Mouse (Mus musculus): ENCODE results near the gene Rc3h1. TPM values are rescaled to one million over a fixed set of nuclear protein-coding genes. Genes with fewer than 3 reads are reported as not detected.
"Not testable (repeated sequence)": the region's sequence is repeated elsewhere in the genome, so short reads cannot be mapped to it uniquely, and the experiment has no call there.

Gene Rc3h1
- polyA plus RNA-seq, 1 experiment from 2014 or later: 7.0 TPM

GRCm38 (mm10) chr1:160978071-160978735 is 72.0 kb downstream of the Rc3h1 start, which contains the start of gene Serpinc1:
TSS of gene Serpinc1 (plus strand) at chr1:160978585.
- Histone ChIP-seq H3K27me3 (ENCODE audit: insufficient read depth, poor library complexity, severe bottlenecking) (no peaks in the 10 kb centered on the region), H3K27ac (no peak within 1 kb of the TSS), H3K4me1 (no peaks in the 10 kb centered on the region), H3K4me3 (no peak within 1 kb of the TSS), H3K9me3 (no peaks in the 10 kb centered on the region), H3K36me3 (peaks cover 3% of the 10 kb centered on the region; the same call in 1 of the 2 replicates)
- 88% methylated on average over 4 of the region's 4 CpGs for WGBS
- DNase-seq (ENCODE audit: low spot score): no peak

GRCm38 (mm10) chr1:160980021-160980420 is 73.8 kb downstream of the Rc3h1 start:
- no peaks in the 10 kb centered on the region for H3K4me1 ChIP-seq
- DNase-seq (ENCODE audit: low spot score): no peak
- no peak overlapping the region for H3K4me3 ChIP-seq
- H3K27ac ChIP-seq: no peak overlapping the region
- no peaks in the 10 kb centered on the region for H3K27me3 ChIP-seq (ENCODE audit: insufficient read depth, poor library complexity, severe bottlenecking)
- H3K36me3 ChIP-seq: peaks cover 3% of the 10 kb centered on the region; the same call in 1 of the 2 replicates
- 74% methylated on average over 5 of the region's 5 CpGs for WGBS
- no peaks in the 10 kb centered on the region for H3K9me3 ChIP-seq

GRCm38 (mm10) chr1:160980537-160981234 is 74.5 kb downstream of the Rc3h1 start:
- no peak overlapping the region for H3K27ac ChIP-seq
- no peak overlapping the region for H3K4me3 ChIP-seq
- 84% methylated on average over 8 of the region's 8 CpGs for WGBS
- no peaks in the 10 kb centered on the region for H3K27me3 ChIP-seq (ENCODE audit: insufficient read depth, poor library complexity, severe bottlenecking)
- peak; percentile 50 for DNase-seq (ENCODE audit: low spot score)
- H3K9me3 ChIP-seq: no peaks in the 10 kb centered on the region
- H3K4me1 ChIP-seq: no peaks in the 10 kb centered on the region
- no peaks in the 10 kb centered on the region for H3K36me3 ChIP-seq

GRCm38 (mm10) chr1:160981337-160981736 is 75.1 kb downstream of the Rc3h1 start:
- Histone ChIP-seq H3K4me3 (no peak overlapping the region), H3K36me3 (no peaks in the 10 kb centered on the region), H3K4me1 (no peaks in the 10 kb centered on the region), H3K27me3 (ENCODE audit: insufficient read depth, poor library complexity, severe bottlenecking) (no peaks in the 10 kb centered on the region), H3K27ac (no peak overlapping the region), H3K9me3 (no peaks in the 10 kb centered on the region)
- no peak for DNase-seq (ENCODE audit: low spot score)
- 84% methylated on average over 4 of the region's 4 CpGs for WGBS

- no peak overlapping the region for H3K4me3 ChIP-seq
- DNase-seq (ENCODE audit: low spot score): no peak
- no peaks in the 10 kb centered on the region for H3K27me3 ChIP-seq (ENCODE audit: insufficient read depth, poor library complexity, severe bottlenecking)
- WGBS: 87% methylated on average over 3 of the region's 3 CpGs
- H3K4me1 ChIP-seq: no peaks in the 10 kb centered on the region
- no peaks in the 10 kb centered on the region for H3K9me3 ChIP-seq
- no peak overlapping the region for H3K27ac ChIP-seq
- no peaks in the 10 kb centered on the region for H3K36me3 ChIP-seq
Measured at GRCm38 (mm10) chr1:160982887-160983286, 76.7 kb downstream of the Rc3h1 start.

GRCm38 (mm10) chr1:160984731-160985130 is 78.5 kb downstream of the Rc3h1 start:
- not testable (repeated sequence) for H3K27me3 ChIP-seq (ENCODE audit: insufficient read depth, poor library complexity, severe bottlenecking); H3K27ac ChIP-seq; H3K4me1 ChIP-seq; H3K36me3 ChIP-seq; DNase-seq (ENCODE audit: low spot score); H3K9me3 ChIP-seq; H3K4me3 ChIP-seq
- WGBS: 76% methylated on average over 1 of the region's 1 CpGs

GRCm38 (mm10) chr1:160985477-160985876 is 79.3 kb downstream of the Rc3h1 start:
- DNase-seq (ENCODE audit: low spot score): no peak
- no peaks in the 10 kb centered on the region for H3K4me1 ChIP-seq
- H3K9me3 ChIP-seq: no peaks in the 10 kb centered on the region
- H3K36me3 ChIP-seq: no peaks in the 10 kb centered on the region
- no peak overlapping the region for H3K4me3 ChIP-seq
- 85% methylated on average over 6 of the region's 6 CpGs for WGBS
- no peaks in the 10 kb centered on the region for H3K27me3 ChIP-seq (ENCODE audit: insufficient read depth, poor library complexity, severe bottlenecking)
- no peak overlapping the region for H3K27ac ChIP-seq

GRCm38 (mm10) chr1:160986881-160987635 is 80.8 kb downstream of the Rc3h1 start:
- Histone ChIP-seq H3K9me3 (no peaks in the 10 kb centered on the region), H3K36me3 (no peaks in the 10 kb centered on the region), H3K27ac (no peak overlapping the region), H3K4me3 (no peak overlapping the region), H3K27me3 (ENCODE audit: insufficient read depth, poor library complexity, severe bottlenecking) (no peaks in the 10 kb centered on the region), H3K4me1 (no peaks in the 10 kb centered on the region)
- DNase-seq (ENCODE audit: low spot score): no peak
- WGBS: 82% methylated on average over 17 of the region's 17 CpGs

- H3K27ac ChIP-seq: no peak overlapping the region
- no peaks in the 10 kb centered on the region for H3K27me3 ChIP-seq (ENCODE audit: insufficient read depth, poor library complexity, severe bottlenecking)
- H3K4me1 ChIP-seq: no peaks in the 10 kb centered on the region
- H3K4me3 ChIP-seq: no peak overlapping the region
- H3K36me3 ChIP-seq: no peaks in the 10 kb centered on the region
- WGBS: 77% methylated on average over 15 of the region's 15 CpGs
- DNase-seq (ENCODE audit: low spot score): no peak
- H3K9me3 ChIP-seq: no peaks in the 10 kb centered on the region
Measured at GRCm38 (mm10) chr1:160989395-160989794, 83.2 kb downstream of the Rc3h1 start.

- H3K4me3 ChIP-seq: no peak overlapping the region
- H3K9me3 ChIP-seq: no peaks in the 10 kb centered on the region
- no peaks in the 10 kb centered on the region for H3K27me3 ChIP-seq (ENCODE audit: insufficient read depth, poor library complexity, severe bottlenecking)
- 84% methylated on average over 6 of the region's 6 CpGs for WGBS
- H3K27ac ChIP-seq: no peak overlapping the region
- no peaks in the 10 kb centered on the region for H3K36me3 ChIP-seq
- peaks cover 6% of the 10 kb centered on the region; the same call in 1 of the 2 replicates for H3K4me1 ChIP-seq
- DNase-seq (ENCODE audit: low spot score): no peak
Measured at GRCm38 (mm10) chr1:160993851-160994250, 87.6 kb downstream of the Rc3h1 start.

- Histone ChIP-seq H3K27me3 (ENCODE audit: insufficient read depth, poor library complexity, severe bottlenecking) (no peaks in the 10 kb centered on the region), H3K4me3 (no peak overlapping the region), H3K4me1 (no peaks in the 10 kb centered on the region), H3K36me3 (peaks cover 22% of the 10 kb centered on the region), H3K9me3 (no peaks in the 10 kb centered on the region), H3K27ac (no peak overlapping the region)
- DNase-seq (ENCODE audit: low spot score): peak; percentile 65
- WGBS: 66% methylated on average over 4 of the region's 4 CpGs
Measured at GRCm38 (mm10) chr1:161004942-161005341, 98.7 kb downstream of the Rc3h1 start.

- Histone ChIP-seq H3K4me3 (no peak overlapping the region), H3K4me1 (no peaks in the 10 kb centered on the region), H3K9me3 (no peaks in the 10 kb centered on the region), H3K36me3 (peaks cover 21% of the 10 kb centered on the region), H3K27me3 (ENCODE audit: insufficient read depth, poor library complexity, severe bottlenecking) (no peaks in the 10 kb centered on the region), H3K27ac (no peak overlapping the region)
- 76% methylated on average over 3 of the region's 3 CpGs for WGBS
- DNase-seq (ENCODE audit: low spot score): no peak
Measured at GRCm38 (mm10) chr1:161005526-161005925, 99.3 kb downstream of the Rc3h1 start.

GRCm38 (mm10) chr1:161006471-161006870 is 100.3 kb downstream of the Rc3h1 start:
- H3K4me3 ChIP-seq: no peak overlapping the region
- H3K4me1 ChIP-seq: no peaks in the 10 kb centered on the region
- no peaks in the 10 kb centered on the region for H3K9me3 ChIP-seq
- peak; percentile 62 for DNase-seq (ENCODE audit: low spot score)
- WGBS: 88% methylated on average over 5 of the region's 5 CpGs
- peaks cover 22% of the 10 kb centered on the region for H3K36me3 ChIP-seq
- no peak overlapping the region for H3K27ac ChIP-seq
- no peaks in the 10 kb centered on the region for H3K27me3 ChIP-seq (ENCODE audit: insufficient read depth, poor library complexity, severe bottlenecking)

All from heart, embryonic 10.5 days (tissue).